Mouse (Mus musculus): ENCODE results near the gene Dcst1.

Gene Dcst1

GRCm38 (mm10) chr3:89361675-89362074, 3.4 kb downstream of the Dcst1 start, which contains the start of gene Dcst2:
TSS of gene Dcst2 (plus strand) at chr3:89361975.
- DNase-seq (ENCODE audit: low read depth, low spot score), result no peak

- DNase-seq (ENCODE audit: low read depth, low spot score), result no peak
Observed at GRCm38 (mm10) chr3:89360237-89360636, 4.8 kb downstream of the Dcst1 start.

DNA sequence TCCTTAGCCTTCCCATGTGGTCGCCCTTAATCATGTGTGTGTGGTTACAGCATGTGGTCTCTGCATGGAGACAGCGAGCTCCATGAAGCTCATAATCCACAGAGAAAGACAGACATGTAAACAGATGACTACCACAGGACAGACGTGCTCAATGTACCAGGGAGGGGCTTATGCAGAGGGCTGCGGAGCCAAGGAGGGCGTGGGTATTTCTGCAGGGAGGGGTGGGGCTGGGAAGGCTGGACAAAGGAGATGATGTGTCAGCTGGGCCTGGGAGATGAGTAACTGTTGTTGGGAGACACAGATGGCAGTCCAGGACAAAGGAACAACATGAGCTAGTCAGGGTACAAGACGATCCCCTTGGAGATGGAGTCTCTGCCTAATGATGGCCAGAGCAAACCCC, 5.4 kb downstream of the Dcst1 start:
- DNase-seq (ENCODE audit: low read depth, low spot score), result no peak

DNA sequence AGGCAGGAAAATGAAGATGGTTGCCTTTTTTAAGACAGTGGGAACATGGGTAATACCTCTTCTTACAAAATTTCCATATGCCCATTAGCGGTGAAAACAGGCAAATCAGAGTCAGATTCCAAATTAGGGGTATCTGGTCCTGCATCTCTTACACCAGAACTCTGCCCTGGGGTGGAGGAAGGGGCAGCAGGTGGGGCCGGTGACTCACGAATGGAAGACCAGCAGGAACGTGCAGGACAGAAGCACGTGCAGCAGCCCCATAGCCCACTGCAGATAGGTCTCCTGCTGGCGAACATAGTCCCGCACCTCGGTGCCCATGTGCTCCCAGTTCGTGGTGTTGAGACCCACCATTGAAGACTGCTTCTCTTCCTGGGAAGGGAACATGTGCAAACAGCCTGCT, 9.0 kb downstream of the Dcst1 start:
- no peak for DNase-seq (ENCODE audit: low read depth, low spot score)

DNA sequence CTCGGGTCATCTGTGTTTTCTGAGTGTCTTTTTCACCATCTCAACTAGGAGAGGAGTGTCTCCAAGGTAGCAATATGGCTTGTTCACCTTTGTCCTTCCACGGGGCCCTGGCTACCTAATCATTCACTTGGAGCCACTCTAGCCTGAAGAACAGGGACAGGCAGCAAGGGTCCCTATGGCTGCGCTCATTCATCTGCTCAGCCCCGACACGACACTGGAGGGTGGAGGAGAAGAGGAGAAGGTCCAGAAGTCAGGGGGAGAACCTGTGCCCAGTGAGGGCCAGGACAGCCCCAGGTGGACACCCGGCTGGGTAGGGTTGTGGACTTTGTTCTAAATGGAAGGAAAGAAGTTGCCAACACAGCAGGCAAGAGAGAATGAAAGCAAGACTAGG, 9.5 kb downstream of the Dcst1 start:
- no peak for DNase-seq (ENCODE audit: low read depth, low spot score)

GRCm38 (mm10) chr3:89354816-89355511, 10.1 kb downstream of the Dcst1 start:
- DNase-seq (ENCODE audit: low read depth, low spot score), result no peak

DNA sequence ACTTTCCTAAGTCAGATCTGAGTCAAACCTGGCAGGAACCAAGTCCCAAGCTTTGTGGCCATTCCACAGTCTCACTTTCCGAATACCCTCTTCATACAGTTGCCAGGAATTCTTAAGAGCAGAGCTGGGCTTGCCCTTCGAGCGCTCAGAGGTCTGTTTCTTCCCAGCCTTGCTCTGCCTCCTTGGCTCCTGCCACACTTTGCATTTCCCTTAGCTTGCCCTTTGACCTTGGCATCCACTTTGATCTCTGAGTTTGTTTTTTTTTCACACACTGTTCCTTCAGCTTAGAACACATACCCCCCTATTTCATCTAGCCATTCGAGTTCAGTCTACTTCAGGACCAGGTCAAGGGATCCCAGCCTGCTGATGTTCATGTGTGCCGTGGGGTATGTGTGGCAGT, 13.8 kb downstream of the Dcst1 start:
- no peak for DNase-seq (ENCODE audit: low read depth, low spot score)

DNA sequence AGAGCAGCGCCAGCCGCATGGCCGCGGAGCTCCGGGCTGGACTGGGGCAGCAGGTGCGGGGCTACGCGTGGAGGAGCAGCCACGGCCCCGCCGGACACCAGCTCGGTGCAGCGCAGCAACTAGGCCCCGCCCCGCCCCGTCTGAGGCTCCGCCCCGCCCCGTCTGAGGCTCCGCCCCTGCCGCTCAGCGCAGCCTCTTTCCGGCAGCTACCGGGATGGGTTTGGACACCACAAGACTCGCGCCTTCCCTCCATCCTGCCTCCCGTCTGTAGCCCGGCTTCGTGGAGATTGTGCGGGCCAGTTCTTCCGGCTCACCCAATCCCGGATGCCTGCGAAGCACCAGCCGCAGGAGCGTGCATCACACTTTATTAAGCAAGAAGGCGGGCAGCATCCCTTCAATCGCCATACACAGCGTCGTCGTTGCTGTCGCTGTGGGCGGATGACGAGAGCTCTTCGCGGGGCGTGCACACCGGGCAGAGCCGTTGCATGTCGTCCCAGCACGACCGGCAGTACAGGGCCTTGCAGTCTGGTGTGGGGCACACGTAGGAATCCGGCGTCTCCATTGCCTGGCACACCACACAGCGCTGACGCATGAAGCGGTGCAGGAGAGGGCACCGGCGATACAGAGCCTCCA, 15.1 kb downstream of the Dcst1 start, which contains the start of gene Adam15:
Adam15 (minus strand) TSS at position 128 of the 633 bp plus-strand sequence.
- peak; percentile 62 for DNase-seq (ENCODE audit: low read depth, low spot score)

GRCm38 (mm10) chr3:89348911-89349868, 15.9 kb downstream of the Dcst1 start:
- DNase-seq (ENCODE audit: low read depth, low spot score), result no peak

DNA sequence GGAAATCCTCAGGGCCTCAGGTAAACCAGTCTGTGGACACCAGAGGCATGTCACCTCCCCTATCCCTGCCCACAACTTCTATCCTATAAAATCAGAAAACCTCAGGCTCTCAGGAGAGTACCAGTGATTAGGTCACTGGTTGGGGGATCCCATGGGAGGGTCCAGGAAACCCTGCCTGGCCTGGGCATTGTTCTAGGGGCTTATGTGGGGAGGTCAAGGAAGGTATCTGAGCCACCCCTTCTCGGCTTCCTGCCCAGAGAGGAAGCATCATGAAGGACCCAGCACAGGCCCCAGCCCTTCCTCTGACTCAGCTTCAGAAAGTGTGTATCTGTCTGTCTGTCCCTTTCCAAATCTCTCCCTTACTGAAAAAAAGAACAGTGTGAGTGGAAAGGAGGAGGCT, 17.1 kb downstream of the Dcst1 start:
- DNase-seq (ENCODE audit: low read depth, low spot score), result no peak

- no peak for DNase-seq (ENCODE audit: low read depth, low spot score)
Observed at GRCm38 (mm10) chr3:89346815-89347540, 18.1 kb downstream of the Dcst1 start.

- no peak for DNase-seq (ENCODE audit: low read depth, low spot score)
Observed at GRCm38 (mm10) chr3:89343279-89343678, 21.8 kb downstream of the Dcst1 start.

DNA sequence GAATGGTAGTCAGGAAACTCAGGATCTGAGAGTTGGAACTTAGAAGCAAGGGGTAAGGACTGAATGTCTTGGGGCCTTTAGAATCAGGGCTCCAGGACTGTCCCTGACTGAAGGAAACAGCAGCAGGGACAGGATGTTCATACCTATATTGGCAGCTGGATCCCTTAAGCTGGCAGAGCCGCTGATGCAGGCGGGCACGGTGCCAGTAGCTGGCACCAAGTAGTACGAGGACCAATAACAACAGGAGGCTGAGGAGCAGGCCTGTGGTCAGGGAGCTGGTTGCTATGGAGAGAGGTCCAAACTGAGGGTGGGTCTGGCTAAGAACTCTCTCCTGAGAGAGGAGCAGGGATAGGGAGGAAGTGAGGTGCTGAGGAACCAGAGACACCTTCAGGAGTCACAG, 23.3 kb downstream of the Dcst1 start:
- DNase-seq (ENCODE audit: low read depth, low spot score), result no peak

DNA sequence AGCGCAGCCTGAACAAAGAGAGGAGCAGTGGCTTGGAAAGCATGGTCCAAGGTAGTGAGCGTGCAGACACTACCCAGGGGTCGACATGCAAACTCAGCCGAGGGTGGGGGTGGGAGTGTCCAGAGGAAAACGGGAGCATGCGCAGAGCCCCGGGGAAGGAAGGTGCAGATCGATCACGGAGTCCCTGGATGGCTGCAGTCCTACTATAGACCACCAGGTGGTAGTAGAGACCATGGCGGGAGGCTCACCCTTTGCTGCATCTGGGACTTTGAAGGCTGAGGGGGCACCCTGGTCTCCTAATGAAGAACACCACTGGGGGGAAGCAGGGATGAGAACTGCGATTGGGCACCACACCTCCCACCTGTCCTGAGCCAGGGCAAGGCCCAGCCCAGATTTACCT, 24.6 kb downstream of the Dcst1 start:
- peak; percentile 61 for DNase-seq (ENCODE audit: low read depth, low spot score)

- DNase-seq (ENCODE audit: low read depth, low spot score), result peak; percentile 71
Observed at GRCm38 (mm10) chr3:89339416-89339815, 25.6 kb downstream of the Dcst1 start.

GRCm38 (mm10) chr3:89337721-89338578, 27.1 kb downstream of the Dcst1 start, which contains the start of gene Efna4:
TSS of gene Efna4 (minus strand) at chr3:89338028.
- no peak for DNase-seq (ENCODE audit: low read depth, low spot score)

DNA sequence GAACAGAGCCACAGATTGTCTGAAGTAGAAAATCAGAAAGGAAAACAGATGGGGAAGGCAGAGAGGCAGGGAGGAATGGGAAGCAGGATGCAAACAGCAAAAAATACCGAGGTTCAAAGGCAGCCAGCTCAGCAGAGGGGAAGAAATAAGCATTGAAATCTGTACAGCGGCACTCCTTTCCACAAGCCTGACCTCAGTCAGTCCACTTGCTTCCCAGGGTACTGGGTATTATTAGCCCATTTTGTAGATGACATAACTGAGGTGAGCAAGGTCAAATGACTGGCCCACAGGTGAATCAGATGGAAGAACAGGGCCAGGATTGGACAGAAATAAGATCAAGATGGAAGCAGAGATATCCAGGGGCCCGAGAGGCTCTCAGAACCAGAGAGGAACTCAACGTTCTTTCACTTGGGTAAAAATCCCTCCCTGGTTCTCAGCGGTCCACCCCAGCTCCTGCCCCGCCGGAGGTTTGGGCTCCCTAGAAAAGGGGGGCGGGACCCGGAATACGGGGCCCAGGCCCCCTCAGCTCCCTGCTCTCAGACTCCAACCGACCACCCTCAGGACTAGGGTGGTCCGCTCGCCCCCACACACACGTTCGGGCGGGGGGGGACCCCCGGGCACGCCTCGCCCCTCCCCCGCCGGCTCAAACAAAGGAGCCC, 27.9 kb downstream of the Dcst1 start:
- DNase-seq (ENCODE audit: low read depth, low spot score), result no peak

GRCm38 (mm10) chr3:89336529-89336928, 28.5 kb downstream of the Dcst1 start:
- DNase-seq (ENCODE audit: low read depth, low spot score), result no peak

- DNase-seq (ENCODE audit: low read depth, low spot score), result no peak
Observed at GRCm38 (mm10) chr3:89333053-89333452, 32.0 kb downstream of the Dcst1 start.

- DNase-seq (ENCODE audit: low read depth, low spot score), result no peak
Observed at GRCm38 (mm10) chr3:89332476-89332875, 32.6 kb downstream of the Dcst1 start.
